Mouse (Mus musculus) brain, embryonic 14.5 days (tissue): Measurements from ENCODE around the gene Hrh3.

ENCODE experiments used
- CTCF ChIP-seq: fragments of 200-500 bp; IDR thresholded peaks from 2 replicates; pipeline ENCODE4 v1.5.1; 2012; ENCODE audit warnings: inconsistent platforms, mild to moderate bottlenecking, moderate library complexity, borderline replicate concordance; ENCODE audit not compliant: insufficient read depth, insufficient read length; ENCODE audit errors: extremely low read depth
- POLR2A ChIP-seq: fragments of 200-500 bp; IDR thresholded peaks from 2 replicates; pipeline ENCODE4 v1.6.1; 2012; ENCODE audit warnings: mild to moderate bottlenecking, inconsistent platforms, borderline replicate concordance; ENCODE audit not compliant: poor library complexity, insufficient read depth, insufficient read length, severe bottlenecking; ENCODE audit errors: extremely low read depth

DNA sequence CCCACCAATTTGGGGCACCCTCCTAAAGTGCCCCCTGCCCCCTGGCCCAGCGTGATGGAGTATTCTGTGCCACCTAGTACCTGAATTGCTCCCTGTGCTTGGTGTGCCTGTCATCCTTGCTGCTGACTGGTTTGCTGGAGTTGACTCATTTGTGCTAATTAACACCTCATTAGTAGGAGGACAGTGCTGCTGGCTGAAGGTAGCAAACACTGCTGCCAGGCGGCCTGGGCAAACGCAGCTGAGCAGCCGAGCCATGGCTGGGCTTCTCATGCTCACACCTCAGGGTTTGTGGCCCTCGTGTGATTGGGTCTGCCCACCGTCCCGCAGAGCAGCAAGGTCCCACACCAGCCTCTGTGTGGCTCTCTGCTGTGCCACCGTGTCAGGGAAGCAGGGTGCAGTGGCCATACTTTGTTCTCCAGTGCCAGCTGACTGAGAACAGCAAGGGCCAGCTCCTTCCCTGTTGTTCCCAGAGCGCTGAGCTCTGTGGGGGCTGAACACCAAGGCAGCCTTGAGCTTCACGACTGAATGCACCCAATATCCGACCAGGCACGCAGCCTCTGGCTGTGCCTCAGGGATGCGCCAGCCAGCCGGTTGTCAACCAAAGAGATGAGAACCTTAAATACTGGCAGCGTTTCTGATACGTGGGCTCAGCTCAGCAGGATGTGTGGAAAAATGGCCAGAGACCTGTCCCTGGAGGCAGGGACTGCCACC is 18.2 kb downstream of the Hrh3 start:
- no peak for TF ChIP-seq CTCF
- TF ChIP-seq POLR2A, result no peak
